Mouse (Mus musculus) CH12.LX (cell line): ENCODE data around the gene Rwdd4a. TPM values are rescaled to one million over a fixed set of nuclear protein-coding genes. Genes with fewer than 3 reads are reported as not detected.

Source experiments
- DNase-seq: peaks from one replicate; pipeline ENCODE4 v3.0.0-alpha.2; 2013; ENCODE audit errors: extremely low read depth
- H3K27ac ChIP-seq: 2 replicates; pipeline ENCODE4 v1.5.1; 2012; ENCODE audit warnings: low read depth, mild to moderate bottlenecking, control low read depth, moderate library complexity; ENCODE audit not compliant: insufficient read depth
- H3K27me3 ChIP-seq: replicated peaks from 2 replicates; pipeline ENCODE3; 2012; ENCODE audit warnings: inconsistent platforms
- H3K36me3 ChIP-seq, 2 experiments: replicated peaks in 1 of 2; 2 replicates each; pipeline versions ENCODE3 to v1.6.1; 2012; ENCODE audit warnings: inconsistent platforms in 1 of 2, low read length in 1 of 2, mild to moderate bottlenecking in 1 of 2, mixed read lengths in 1 of 2, moderate library complexity in 1 of 2; ENCODE audit not compliant: control insufficient read depth in 1 of 2, insufficient read depth in 1 of 2
- H3K4me1 ChIP-seq, 2 experiments: 2 replicates each; pipeline ENCODE4 v1.6.1; 2012; ENCODE audit warnings: inconsistent platforms in 1 of 2, moderate library complexity in 1 of 2; ENCODE audit not compliant: insufficient read depth in 2 of 2, control insufficient read depth in 1 of 2
- H3K4me2 ChIP-seq: 2 replicates; pipeline ENCODE4 v1.6.1; 2012; ENCODE audit warnings: low read depth, mild to moderate bottlenecking, control low read depth; ENCODE audit not compliant: poor library complexity, insufficient read depth, severe bottlenecking
- H3K4me3 ChIP-seq, 3 experiments: fragments of 150-350 bp in 1 of 3; sonication (generic) in 1 of 3; replicated peaks in 1 of 3; 2 replicates each; pipeline versions ENCODE3 to v1.5.1; 2011 to 2012; ENCODE audit warnings: low read depth in 2 of 3, low read length in 2 of 3, mild to moderate bottlenecking in 2 of 3, moderate library complexity in 2 of 3, control low read depth in 1 of 3, improper control_type of control experiment in 1 of 3, inconsistent platforms in 1 of 3, mixed read lengths in 1 of 3; ENCODE audit not compliant: poor library complexity in 1 of 3
- H3K79me2 ChIP-seq: replicated peaks from 2 replicates; pipeline ENCODE4 v1.6.1; 2012; ENCODE audit warnings: mild to moderate bottlenecking, moderate library complexity; ENCODE audit not compliant: control insufficient read depth, poor library complexity, insufficient read depth, severe bottlenecking; ENCODE audit errors: extremely low read depth
- H3K9ac ChIP-seq: 2 replicates; pipeline ENCODE4 v1.6.1; 2012; ENCODE audit warnings: low read depth, mild to moderate bottlenecking, control low read depth, moderate library complexity; ENCODE audit not compliant: insufficient read depth
- H3K9me3 ChIP-seq: replicated peaks from 2 replicates; pipeline ENCODE3; 2012; ENCODE audit warnings: low read length, inconsistent platforms, mixed read lengths
- BHLHE40 ChIP-seq: IDR thresholded peaks from 2 replicates; pipeline ENCODE4 v1.6.1; 2011; ENCODE audit warnings: mild to moderate bottlenecking, low read depth, low read length, improper control_type of control experiment
- CHD1 ChIP-seq: IDR thresholded peaks from 2 replicates; pipeline ENCODE4 v1.6.1; 2012; ENCODE audit warnings: low read depth, low read length, improper control_type of control experiment, inconsistent platforms
- CHD2 ChIP-seq: IDR thresholded peaks from 2 replicates; pipeline ENCODE4 v1.6.1; 2011; ENCODE audit warnings: low read length, improper control_type of control experiment
- CTCF ChIP-seq, 2 experiments: IDR thresholded peaks in 1 of 2; conservative IDR thresholded peaks in 1 of 2; 2 replicates each; pipeline ENCODE4 v1.5.1; 2011 to 2012; ENCODE audit warnings: low read depth in 2 of 2, low read length in 2 of 2, improper control_type of control experiment in 1 of 2, inconsistent platforms in 1 of 2, mild to moderate bottlenecking in 1 of 2, moderate library complexity in 1 of 2
- E2F4 ChIP-seq: IDR thresholded peaks from 2 replicates; pipeline ENCODE4 v1.6.1; 2011; ENCODE audit warnings: low read depth, low read length, improper control_type of control experiment; ENCODE audit not compliant: insufficient replicate concordance
- EP300 ChIP-seq: IDR thresholded peaks from 2 replicates; pipeline ENCODE4 v1.6.1; 2011; ENCODE audit warnings: low read length, improper control_type of control experiment
- JUN ChIP-seq: IDR thresholded peaks from 2 replicates; pipeline ENCODE4 v1.6.1; 2011; ENCODE audit warnings: low read depth, mild to moderate bottlenecking, low read length, improper control_type of control experiment, moderate library complexity; ENCODE audit not compliant: insufficient read depth
- MAFK ChIP-seq: IDR thresholded peaks from 2 replicates; pipeline ENCODE4 v1.6.1; 2011; ENCODE audit warnings: low read length, improper control_type of control experiment; ENCODE audit not compliant: insufficient replicate concordance
- MAZ ChIP-seq: IDR thresholded peaks from 2 replicates; pipeline ENCODE4 v1.6.1; 2012; ENCODE audit warnings: low read depth, mild to moderate bottlenecking, inconsistent platforms, low read length, improper control_type of control experiment, moderate library complexity
- NRF1 ChIP-seq: IDR thresholded peaks from 2 replicates; pipeline ENCODE4 v1.6.1; 2014; ENCODE audit warnings: low read depth, mild to moderate bottlenecking, inconsistent platforms, low read length, improper control_type of control experiment, moderate library complexity
- POLR2A ChIP-seq: IDR thresholded peaks from 2 replicates; pipeline ENCODE4 v1.6.1; 2011; ENCODE audit warnings: low read depth, mild to moderate bottlenecking, improper control_type of control experiment, low read length
- POLR2AphosphoS2 ChIP-seq: IDR thresholded peaks from 2 replicates; pipeline ENCODE4 v1.6.1; 2011; ENCODE audit warnings: low read depth, low read length, improper control_type of control experiment
- RAD21 ChIP-seq: IDR thresholded peaks from 2 replicates; pipeline ENCODE4 v1.6.1; 2011; ENCODE audit warnings: low read depth, mild to moderate bottlenecking, low read length, improper control_type of control experiment, moderate library complexity
- RCOR1 ChIP-seq: conservative IDR thresholded peaks from 2 replicates; pipeline ENCODE4 v1.6.1; 2012; ENCODE audit warnings: low read depth, mild to moderate bottlenecking, inconsistent platforms, low read length, improper control_type of control experiment
- SMC3 ChIP-seq: IDR thresholded peaks from 2 replicates; pipeline ENCODE4 v1.6.1; 2011; ENCODE audit warnings: low read depth, low read length, improper control_type of control experiment
- TBP ChIP-seq: conservative IDR thresholded peaks from 2 replicates; pipeline ENCODE4 v1.6.1; 2011; ENCODE audit warnings: low read depth, low read length, improper control_type of control experiment
- UBTF ChIP-seq: IDR thresholded peaks from 2 replicates; pipeline ENCODE4 v1.6.1; 2012; ENCODE audit warnings: low read depth, mild to moderate bottlenecking, inconsistent platforms, low read length, improper control_type of control experiment, moderate library complexity
- USF2 ChIP-seq: conservative IDR thresholded peaks from 2 replicates; pipeline ENCODE4 v1.6.1; 2011; ENCODE audit warnings: low read depth, low read length, improper control_type of control experiment
- dilution Hi-C: fragments of 300-500 bp; cut with MboI; formaldehyde crosslinking; loops from 2 replicates; pipeline ENCODE4 v1.14.3; 2020; ENCODE audit warnings: low sequenced_read_pairs; ENCODE audit not compliant: extremely low pct_unique_long_range_greater_than_20kb, extremely low pct_ligation_motif_present
- in situ Hi-C: fragments of 300-500 bp; cut with MboI; formaldehyde crosslinking; loops from 3 replicates; pipeline ENCODE4 v1.14.3; 2019; ENCODE audit warnings: low sequenced_read_pairs, low pct_ligation_motif_present, low pct_unique_long_range_greater_than_20kb, mixed read lengths
- polyA plus RNA-seq: library from polyadenylated mRNA; unstranded; fragments of >175 nt; gene quantifications from 2 replicates; pipeline ENCODE4 v1.2.1, GENCODE M21; 2012; ENCODE audit warnings: low read depth; ENCODE audit not compliant: insufficient read length
- total RNA-seq, 2 experiments: library from RNA; depleted of rRNA; stranded (reverse); fragments of 300-350 nt in 1 of 2; fragments of >200 nt in 1 of 2; gene quantifications; 2 replicates each; pipeline ENCODE4 v1.2.3; 2012 to 2014

Gene Rwdd4a
- total and polyA plus RNA-seq, 3 experiments: 27.7 to 69.9 (median 55.9) TPM

GRCm38 (mm10) chr8:47568098-47568497 is 34.6 kb downstream of the Rwdd4a start:
- Histone ChIP-seq H3K9me3 (no peaks in the 10 kb centered on the region), H3K9ac (no peak overlapping the region), H3K4me1 (peaks cover 7 to 19% of the 10 kb centered on the region in 2 experiments), H3K27ac (no peak overlapping the region), H3K36me3 (no peaks in the 10 kb centered on the region), H3K27me3 (no peaks in the 10 kb centered on the region), H3K4me2 (no peak overlapping the region), H3K4me3 (no peak overlapping the region), H3K79me2 (no peaks in the 10 kb centered on the region)
- DNase-seq: no peak
- in situ Hi-C loops (no loop called here), dilution Hi-C loops (no loop called here)
- TF ChIP-seq UBTF: no peak
- no peak for TF ChIP-seq MAZ
- no peak for TF ChIP-seq POLR2AphosphoS2
- no peak for TF ChIP-seq MAFK
- TF ChIP-seq CTCF (conservative IDR thresholded peaks at IDR 0.05 in 1 of 2, IDR thresholded peaks at IDR 0.05 in 1 of 2; ENCODE audit: low read depth in 2 of 2, low read length in 2 of 2): no peak
- no peak for TF ChIP-seq SMC3
- no peak for TF ChIP-seq TBP
- no peak for TF ChIP-seq NRF1
- TF ChIP-seq CHD1: no peak

- no peak for TF ChIP-seq RCOR1
- TF ChIP-seq CHD2: no peak
- TF ChIP-seq POLR2A: no peak
- TF ChIP-seq POLR2AphosphoS2: no peak
- TF ChIP-seq BHLHE40: no peak
- TF ChIP-seq CTCF (conservative IDR thresholded peaks at IDR 0.05 in 1 of 2, IDR thresholded peaks at IDR 0.05 in 1 of 2; ENCODE audit: low read depth in 2 of 2, low read length in 2 of 2): no peak
- no peak for TF ChIP-seq E2F4
- TF ChIP-seq EP300: no peak
- TF ChIP-seq USF2: no peak
- no peak for TF ChIP-seq JUN
- TF ChIP-seq RAD21: no peak; the same call in 1 of the 2 replicates
- no peak for TF ChIP-seq SMC3
- Histone ChIP-seq H3K27me3 (no peaks in the 10 kb centered on the region), H3K4me1 (peaks cover 7 to 22% of the 10 kb centered on the region in 2 experiments), H3K9me3 (no peaks in the 10 kb centered on the region), H3K4me2 (no peak overlapping the region), H3K36me3 (no peaks in the 10 kb centered on the region), H3K9ac (no peak overlapping the region), H3K4me3 (no peak overlapping the region), H3K27ac (no peak overlapping the region), H3K79me2 (no peaks in the 10 kb centered on the region)
- dilution Hi-C loops: no loop called here
- DNase-seq: no peak
- in situ Hi-C loops: no loop called here
Observed at GRCm38 (mm10) chr8:47570161-47570560, 36.7 kb downstream of the Rwdd4a start.
